Mouse (Mus musculus) forebrain, embryonic 11.5 days (tissue): ENCODE measurements around the gene Ppp3r1. TPM values are rescaled to one million over a fixed set of nuclear protein-coding genes. Genes with fewer than 3 reads are reported as not detected.

Experiments
- polyA plus RNA-seq: library from polyadenylated mRNA; unstranded; fragments of >200 nt; fragmentation: Nextera tagmentation; extraction: Ambion mirVana; gene quantifications from 2 replicates; pipeline ENCODE4 v1.2.1, GENCODE M21; 2014

Gene Ppp3r1
- polyA plus RNA-seq, 1 experiment from 2014 or later = 103 TPM

Other genes starting within 250 kb of the Ppp3r1 start
- gene Fbxo48, start 207.9 kb upstream of the Ppp3r1 start, polyA plus RNA-seq = 2.8 and 3.2 TPM in 2 replicates
- 16.3 and 19.6 TPM in 2 replicates for gene Cnrip1, start 107.7 kb upstream of the Ppp3r1 start, polyA plus RNA-seq
- gene Plek, start 106.9 kb upstream of the Ppp3r1 start, polyA plus RNA-seq = 6.0 and 6.1 TPM in 2 replicates
- gene Wdr92, start 22.8 kb downstream of the Ppp3r1 start, polyA plus RNA-seq = 24.1 and 26.0 TPM in 2 replicates
- gene Pno1, start 52.3 kb downstream of the Ppp3r1 start, polyA plus RNA-seq = 88.4 and 95.2 TPM in 2 replicates
- 96.2 and 101 TPM in 2 replicates for gene C1d, start 98.3 kb downstream of the Ppp3r1 start, polyA plus RNA-seq